Mouse (Mus musculus): ENCODE measurements around the gene Saa2.

The Saa2 gene

DNA sequence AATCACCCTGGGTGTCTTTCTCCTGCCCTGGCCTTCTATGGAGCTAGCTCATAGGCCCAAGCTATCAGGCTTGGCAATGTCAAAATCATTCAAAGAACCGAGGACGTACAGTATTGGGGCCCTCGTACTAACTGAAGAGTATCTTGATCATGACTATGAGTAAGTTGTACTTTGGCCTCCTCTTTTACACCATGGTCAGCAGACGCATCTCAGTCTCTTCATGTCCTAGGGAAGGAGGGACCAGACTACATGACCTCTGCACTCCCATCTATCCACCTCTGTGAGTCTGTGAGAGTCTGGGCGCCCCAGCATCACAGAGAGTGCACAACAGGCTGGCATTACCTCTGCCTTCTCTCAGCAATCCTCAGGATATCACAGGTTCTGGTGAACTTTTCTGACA is 11.0 kb downstream of the Saa2 start:
- DNase-seq (ENCODE audit: low spot score in 2 of 2): no peak

GRCm38 (mm10) chr7:46764672-46765071 is 13.1 kb downstream of the Saa2 start:
- DNase-seq (ENCODE audit: low spot score in 2 of 2): no peak

- DNase-seq (ENCODE audit: low spot score in 2 of 2): no peak
These were observed 15.8 kb downstream of the Saa2 start for GRCm38 (mm10) chr7:46767371-46767770.

DNA sequence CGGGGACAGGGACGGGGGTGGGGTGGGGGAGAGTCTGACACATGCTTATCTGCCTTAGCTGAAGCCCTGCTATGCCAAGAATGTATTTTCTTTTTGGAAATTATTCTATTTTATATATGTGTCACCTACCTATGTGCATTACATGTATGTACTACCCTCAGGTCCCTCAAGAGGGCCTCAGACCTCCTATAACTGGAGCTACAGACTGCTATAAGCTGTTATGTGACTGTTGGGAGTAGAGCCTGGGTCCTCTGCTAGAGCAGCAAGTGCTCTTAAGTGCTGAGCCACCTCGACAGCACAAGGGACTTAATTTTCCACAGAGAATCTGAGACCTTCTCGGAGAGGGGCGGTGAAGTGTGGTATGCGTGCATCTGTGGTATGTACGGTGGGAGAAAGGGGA is 16.9 kb downstream of the Saa2 start:
- DNase-seq (ENCODE audit: low spot score in 2 of 2): no peak

- DNase-seq (ENCODE audit: low spot score in 2 of 2): no peak
These were observed 19.1 kb downstream of the Saa2 start for GRCm38 (mm10) chr7:46770706-46771105.

GRCm38 (mm10) chr7:46789177-46789849 is 37.7 kb downstream of the Saa2 start:
- DNase-seq (ENCODE audit: low spot score in 2 of 2): no peak

GRCm38 (mm10) chr7:46793871-46794270 is 42.3 kb downstream of the Saa2 start:
- DNase-seq (ENCODE audit: low spot score in 2 of 2): no peak

- DNase-seq (ENCODE audit: low spot score in 2 of 2): peak; percentile 94 to 98
These were observed 44.0 kb downstream of the Saa2 start, which contains the start of the genes Hps5 and Gtf2h1 for GRCm38 (mm10) chr7:46795287-46796205. Gene Hps5, minus strand, starts transcription at chr7:46796064. Gene Gtf2h1, plus strand, starts transcription at chr7:46796103.

DNA sequence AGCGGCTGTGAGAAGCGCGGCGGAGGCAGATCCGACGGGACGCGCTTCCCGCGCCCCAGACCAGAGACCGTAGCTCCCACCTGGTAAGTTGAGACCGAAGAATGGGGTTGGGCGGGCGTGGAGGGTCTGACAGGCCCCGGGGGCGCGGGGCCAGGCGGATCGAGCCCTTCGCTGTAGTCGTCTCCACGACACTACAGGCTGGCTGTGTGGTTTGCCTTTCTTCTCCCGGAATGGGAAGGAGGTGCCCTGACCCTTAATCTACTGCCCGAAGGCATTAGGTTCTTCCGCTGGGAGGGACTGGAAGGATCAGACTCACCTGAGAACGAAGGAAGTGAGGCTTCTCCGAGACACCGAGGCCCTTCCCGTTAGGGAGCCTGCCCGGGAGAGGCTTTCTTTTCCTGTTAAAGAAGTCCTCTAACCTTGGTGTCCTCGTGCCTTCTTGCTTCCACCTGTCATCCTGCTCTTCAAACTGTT is 44.7 kb downstream of the Saa2 start:
- DNase-seq (ENCODE audit: low spot score in 2 of 2): no peak

- DNase-seq (ENCODE audit: low spot score in 2 of 2): no peak
These were observed 45.2 kb downstream of the Saa2 start for GRCm38 (mm10) chr7:46796779-46797178.

All from urinary bladder, postnatal 4 days (tissue).